Mouse (Mus musculus): ENCODE data around the gene Bag1.

The Bag1 gene

GRCm38 (mm10) chr4:40948160-40948708, at the start of gene Bag1, which contains the start of gene Chmp5:
Bag1 (minus strand) TSS chr4:40948294.
Chmp5 (plus strand) TSS chr4:40948407.
- DNase-seq (ENCODE audit: low spot score): peak; percentile 98

- no peak for DNase-seq (ENCODE audit: low spot score)
These were observed 48.2 kb upstream of the Bag1 start for GRCm38 (mm10) chr4:40996302-40996701.

- no peak for DNase-seq (ENCODE audit: low spot score)
These were observed 41.5 kb upstream of the Bag1 start for GRCm38 (mm10) chr4:40989633-40990032.

- DNase-seq (ENCODE audit: low spot score): no peak
These were observed 35.6 kb upstream of the Bag1 start for GRCm38 (mm10) chr4:40983686-40984085.

GRCm38 (mm10) chr4:40982486-40982885, 34.4 kb upstream of the Bag1 start:
- no peak for DNase-seq (ENCODE audit: low spot score)

- DNase-seq (ENCODE audit: low spot score): no peak
These were observed 31.3 kb upstream of the Bag1 start for GRCm38 (mm10) chr4:40979430-40979829.

- DNase-seq (ENCODE audit: low spot score): no peak
These were observed 28.6 kb upstream of the Bag1 start for GRCm38 (mm10) chr4:40976651-40977050.

GRCm38 (mm10) chr4:40975678-40976077, 27.6 kb upstream of the Bag1 start:
- DNase-seq (ENCODE audit: low spot score): no peak

GRCm38 (mm10) chr4:40974011-40974410, 25.9 kb upstream of the Bag1 start:
- DNase-seq (ENCODE audit: low spot score): no peak

- peak; percentile 55 for DNase-seq (ENCODE audit: low spot score)
These were observed 23.6 kb upstream of the Bag1 start for GRCm38 (mm10) chr4:40971744-40972143.

- peak; percentile 96 for DNase-seq (ENCODE audit: low spot score)
These were observed 23.0 kb upstream of the Bag1 start, which contains the start of gene Nfx1 for GRCm38 (mm10) chr4:40970842-40971701. Nfx1 (plus strand) TSS chr4:40970906.

GRCm38 (mm10) chr4:40970592-40970841, 22.4 kb upstream of the Bag1 start:
- DNase-seq (ENCODE audit: low spot score): no peak

- DNase-seq (ENCODE audit: low spot score): no peak
These were observed 21.9 kb upstream of the Bag1 start for GRCm38 (mm10) chr4:40969781-40970591.

- no peak for DNase-seq (ENCODE audit: low spot score)
These were observed 21.1 kb upstream of the Bag1 start for GRCm38 (mm10) chr4:40969161-40969560.

GRCm38 (mm10) chr4:40963536-40963935, 15.4 kb upstream of the Bag1 start:
- DNase-seq (ENCODE audit: low spot score): no peak

- no peak for DNase-seq (ENCODE audit: low spot score)
These were observed 7.8 kb upstream of the Bag1 start for GRCm38 (mm10) chr4:40955942-40956341.

GRCm38 (mm10) chr4:40953521-40953920, 5.4 kb upstream of the Bag1 start:
- peak; percentile 27 for DNase-seq (ENCODE audit: low spot score)

GRCm38 (mm10) chr4:40947565-40948159, 432 bp downstream of the Bag1 start:
- DNase-seq (ENCODE audit: low spot score): no peak

GRCm38 (mm10) chr4:40946516-40947121, 1.5 kb downstream of the Bag1 start:
- DNase-seq (ENCODE audit: low spot score): no peak

GRCm38 (mm10) chr4:40943651-40944050, 4.4 kb downstream of the Bag1 start:
- no peak for DNase-seq (ENCODE audit: low spot score)

GRCm38 (mm10) chr4:40938793-40939192, 9.3 kb downstream of the Bag1 start:
- DNase-seq (ENCODE audit: low spot score): no peak
